Mouse (Mus musculus) cerebellum, adult (tissue): ENCODE measurements around the gene Zfp112.

Experiments used
- ATAC-seq: cut with Nextera tagmentation; 2 replicates; pipeline ENCODE4 v1.9.2; 2017; ENCODE audit warnings: mild to moderate bottlenecking, moderate library complexity, mixed read lengths; ENCODE audit not compliant: insufficient number of reproducible peaks, low FRiP score, low TSS enrichment

Gene Zfp112

DNA sequence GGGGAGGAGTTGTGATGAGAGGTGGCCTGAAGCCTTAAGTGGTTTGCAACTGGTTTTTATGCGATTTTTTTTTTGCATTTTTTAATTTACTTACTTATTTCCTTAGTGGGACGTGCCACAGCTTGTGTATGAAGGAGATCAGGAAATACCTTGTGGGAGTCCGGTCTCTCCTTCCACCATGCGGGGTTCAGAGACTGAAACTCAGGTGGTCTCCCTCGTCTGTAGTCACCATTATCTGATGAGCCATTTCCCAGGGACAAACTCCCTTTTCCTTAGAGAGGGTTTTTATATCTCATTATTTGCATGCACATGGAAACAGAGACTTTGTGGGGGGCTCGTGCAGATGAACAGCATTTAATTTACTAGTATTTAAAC, 63.2 kb downstream of the Zfp112 start:
- ATAC-seq: no peak
